Mouse (Mus musculus): ENCODE results near the gene Olfr1052.
"Not testable (repeated sequence)": the region's sequence is repeated elsewhere in the genome, so short reads cannot be mapped to it uniquely, and the experiment has no call there.

The Olfr1052 gene

GRCm38 (mm10) chr2:86292155-86292554 is at the start of gene Olfr1052:
Gene Olfr1052, plus strand, starts transcription at chr2:86292455.
- DNase-seq, result no peak

- DNase-seq, result not testable (repeated sequence)
Observed at GRCm38 (mm10) chr2:86258228-86258627, 34.0 kb upstream of the Olfr1052 start, which contains the start of gene Olfr1049. Gene Olfr1049, minus strand, starts transcription at chr2:86258328.

GRCm38 (mm10) chr2:86278988-86279387 is 13.3 kb upstream of the Olfr1052 start, which contains the start of gene Olfr1051:
Gene Olfr1051, minus strand, starts transcription at chr2:86279088.
- not testable (repeated sequence) for DNase-seq

GRCm38 (mm10) chr2:86315184-86315583 is 22.9 kb downstream of the Olfr1052 start, which contains the start of gene Olfr1053:
Gene Olfr1053, minus strand, starts transcription at chr2:86315284.
- no peak for DNase-seq

GRCm38 (mm10) chr2:86335333-86335732 is 43.1 kb downstream of the Olfr1052 start, which contains the start of gene Olfr1054:
Gene Olfr1054, minus strand, starts transcription at chr2:86335433.
- DNase-seq, result no peak
